Mouse (Mus musculus) intestine, embryonic 14.5 days (tissue): Measurements from ENCODE around the gene 2700097O09Rik. TPM values are rescaled to one million over a fixed set of nuclear protein-coding genes. Genes with fewer than 3 reads are reported as not detected.

ENCODE experiments used
- ATAC-seq: fragments of 200-750 bp; cut with Nextera tagmentation; replicated peaks from 2 replicates; pipeline ENCODE4 v1.8.0; 2017; ENCODE audit warnings: low read depth, moderate number of reproducible peaks, moderate TSS enrichment, moderate library complexity; ENCODE audit not compliant: low FRiP score, low TSS enrichment
- DNase-seq: peaks from one replicate; pipeline ENCODE4 v3.0.0-alpha.2; 2018; ENCODE audit warnings: low spot score
- H3K27ac ChIP-seq: fragments of 300-500 bp; sonication (generic); 2 replicates; pipeline ENCODE4 v1.5.1; 2014; ENCODE audit warnings: low read depth, mild to moderate bottlenecking, control low read depth
- H3K27me3 ChIP-seq: fragments of 300-500 bp; sonication (generic); replicated peaks from 2 replicates; pipeline ENCODE4 v1.6.1; 2014; ENCODE audit warnings: low read length, control low read depth; ENCODE audit not compliant: control insufficient read depth, insufficient read depth
- H3K36me3 ChIP-seq: fragments of 300-500 bp; sonication (generic); 2 replicates; pipeline ENCODE4 v1.6.1; 2014; ENCODE audit warnings: low read length, control low read depth; ENCODE audit not compliant: control insufficient read depth, insufficient read depth
- H3K4me1 ChIP-seq: fragments of 300-500 bp; sonication (generic); replicated peaks from 2 replicates; pipeline ENCODE4 v1.6.1; 2014; ENCODE audit warnings: low read length, control low read depth, mixed read lengths; ENCODE audit not compliant: control insufficient read depth, insufficient read depth
- H3K4me2 ChIP-seq: fragments of 300-500 bp; sonication (generic); 2 replicates; pipeline ENCODE4 v1.6.1; 2014; ENCODE audit warnings: low read length
- H3K4me3 ChIP-seq: fragments of 300-500 bp; sonication (generic); 2 replicates; pipeline ENCODE4 v1.5.1; 2014; ENCODE audit warnings: low read depth, low read length, control low read depth, mixed read lengths
- H3K9ac ChIP-seq: fragments of 300-500 bp; sonication (generic); 2 replicates; pipeline ENCODE4 v1.6.1; 2014; ENCODE audit warnings: mild to moderate bottlenecking, low read length
- H3K9me3 ChIP-seq: fragments of 300-500 bp; sonication (generic); 2 replicates; pipeline ENCODE4 v1.6.1; 2016; ENCODE audit warnings: low read length, control low read depth; ENCODE audit not compliant: control insufficient read depth
- WGBS: fragments of 180-500 bp; shearing (Covaris S2); extraction: QIAGEN DNeasy Blood & Tissue Kit; methylation state at CpG from one replicate; pipeline ENCODE4 v1.1.7; 2014; 5-methylcytosine and 5-hydroxymethylcytosine counted together
- polyA plus RNA-seq: library from polyadenylated mRNA; unstranded; fragments of >200 nt; fragmentation: Nextera tagmentation; extraction: Ambion mirVana; gene quantifications from 2 replicates; pipeline ENCODE4 v1.2.1, GENCODE M21; 2014

2700097O09Rik gene
- polyA plus RNA-seq, 1 experiment from 2014 or later: 29.0 TPM

GRCm38 (mm10) chr12:55016339-55017118, 63.4 kb downstream of the 2700097O09Rik start:
- 72% methylated on average over 8 of the region's 8 CpGs for WGBS
- Histone ChIP-seq H3K4me1 (no peaks in the 10 kb centered on the region), H3K27ac (no peak overlapping the region), H3K4me2 (no peak overlapping the region), H3K9ac (no peak overlapping the region), H3K36me3 (no peaks in the 10 kb centered on the region), H3K27me3 (no peaks in the 10 kb centered on the region), H3K9me3 (no peaks in the 10 kb centered on the region), H3K4me3 (no peak overlapping the region)
- DNase-seq (no peak), ATAC-seq (no peak)

DNA sequence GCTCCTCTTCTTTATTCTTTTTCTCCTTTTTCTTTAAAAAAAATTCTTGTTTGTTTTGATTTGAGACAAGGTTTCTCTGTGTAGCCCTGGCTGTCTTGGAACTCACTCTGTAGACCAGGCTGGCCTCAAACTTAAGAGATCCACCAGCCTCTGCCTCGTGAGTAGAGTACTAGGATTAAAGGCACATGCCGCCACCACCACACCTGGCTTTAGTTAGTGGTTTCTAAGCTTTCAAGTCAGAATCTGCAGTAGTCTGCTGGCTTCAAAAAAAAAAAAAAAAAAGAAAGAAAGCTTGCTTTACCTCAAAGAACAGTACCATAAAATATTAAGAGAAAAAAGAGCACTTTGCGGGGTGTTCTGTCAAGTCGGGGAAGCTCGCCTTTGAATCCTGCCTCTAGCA, 64.5 kb downstream of the 2700097O09Rik start:
- H3K9me3 ChIP-seq: no peaks in the 10 kb centered on the region
- DNase-seq (no peak), ATAC-seq (no peak)
- no peaks in the 10 kb centered on the region for H3K36me3 ChIP-seq
- no peak overlapping the region for H3K4me2 ChIP-seq
- no peaks in the 10 kb centered on the region for H3K27me3 ChIP-seq
- no peaks in the 10 kb centered on the region for H3K4me1 ChIP-seq
- no peak overlapping the region for H3K9ac ChIP-seq
- WGBS: 80% methylated on average over 5 of the region's 5 CpGs
- no peak overlapping the region for H3K4me3 ChIP-seq
- H3K27ac ChIP-seq: no peak overlapping the region

DNA sequence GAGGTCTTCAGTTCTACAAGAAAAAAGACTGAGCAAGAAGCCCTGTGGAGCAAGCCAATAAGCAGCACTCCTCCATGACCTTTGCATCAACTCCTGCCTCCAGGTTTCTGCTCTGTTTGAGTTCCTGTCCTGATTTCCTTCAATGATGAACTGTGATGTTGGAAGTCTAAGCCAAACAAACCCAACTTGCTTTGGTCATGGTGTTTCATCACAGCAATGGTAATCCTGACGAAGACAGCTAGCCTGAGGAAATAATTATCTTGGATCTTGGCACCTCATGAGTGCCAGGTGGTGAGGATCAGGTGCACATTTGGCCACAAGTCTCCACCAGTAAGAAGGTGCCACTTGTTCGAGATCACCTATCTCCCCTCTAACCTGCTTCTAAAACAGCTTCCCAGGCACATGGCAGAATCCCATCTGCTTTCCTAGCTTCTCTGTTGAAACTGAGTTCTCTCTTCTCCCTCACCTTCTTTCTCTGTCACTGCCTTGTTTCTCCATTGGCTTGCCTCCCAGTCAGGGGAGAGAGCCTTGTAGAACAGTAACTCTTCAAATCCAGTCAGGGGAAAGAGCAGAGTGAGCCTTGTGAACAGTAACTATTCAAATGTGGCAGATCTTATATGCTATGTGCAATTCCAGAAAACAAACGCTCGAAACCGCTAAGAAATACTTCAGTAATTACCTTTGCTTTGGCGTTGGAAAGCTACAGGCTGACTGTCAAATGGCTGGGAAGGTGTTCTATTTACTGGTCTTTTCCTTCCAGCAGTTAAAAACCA, 66.1 kb downstream of the 2700097O09Rik start, which contains the start of gene Baz1a:
Gene Baz1a, minus strand, starts transcription at position 723 of the 773 bp plus-strand sequence.
- H3K27me3 ChIP-seq: no peaks in the 10 kb centered on the region
- H3K9me3 ChIP-seq: no peaks in the 10 kb centered on the region
- WGBS: 84% methylated on average over 6 of the region's 6 CpGs
- H3K4me2 ChIP-seq: no peak within 1 kb of the TSS
- no peak within 1 kb of the TSS for H3K4me3 ChIP-seq
- H3K9ac ChIP-seq: no peak within 1 kb of the TSS
- DNase-seq (no peak), ATAC-seq (no peak)
- H3K36me3 ChIP-seq: no peaks in the 10 kb centered on the region
- H3K4me1 ChIP-seq: no peaks in the 10 kb centered on the region
- no peak within 1 kb of the TSS for H3K27ac ChIP-seq

DNA sequence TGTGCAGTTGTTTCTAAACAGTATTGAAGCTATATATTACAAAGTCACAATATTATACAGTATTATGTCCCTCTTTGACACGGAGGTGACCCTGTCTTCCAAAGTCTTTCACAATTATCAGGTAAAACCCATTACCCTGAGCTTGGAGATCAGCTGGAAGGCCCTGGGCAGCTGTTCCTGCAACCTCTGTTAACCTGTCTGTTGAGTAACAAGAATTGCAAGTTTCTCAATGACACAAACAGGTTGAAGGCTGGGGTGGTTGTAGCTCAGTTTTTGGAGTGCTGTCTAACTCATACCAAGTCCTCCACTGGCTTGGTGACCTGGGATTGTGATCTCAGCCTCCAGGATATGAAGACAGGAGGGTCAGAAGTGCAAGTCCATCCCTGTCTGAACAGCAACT, 66.9 kb downstream of the 2700097O09Rik start:
- no peak overlapping the region for H3K4me3 ChIP-seq
- 86% methylated on average over 1 of the region's 1 CpGs for WGBS
- H3K9ac ChIP-seq: no peak overlapping the region
- no peaks in the 10 kb centered on the region for H3K9me3 ChIP-seq
- H3K36me3 ChIP-seq: no peaks in the 10 kb centered on the region
- H3K4me1 ChIP-seq: no peaks in the 10 kb centered on the region
- no peak overlapping the region for H3K27ac ChIP-seq
- no peaks in the 10 kb centered on the region for H3K27me3 ChIP-seq
- ATAC-seq (no peak), DNase-seq (no peak)
- H3K4me2 ChIP-seq: no peak overlapping the region

DNA sequence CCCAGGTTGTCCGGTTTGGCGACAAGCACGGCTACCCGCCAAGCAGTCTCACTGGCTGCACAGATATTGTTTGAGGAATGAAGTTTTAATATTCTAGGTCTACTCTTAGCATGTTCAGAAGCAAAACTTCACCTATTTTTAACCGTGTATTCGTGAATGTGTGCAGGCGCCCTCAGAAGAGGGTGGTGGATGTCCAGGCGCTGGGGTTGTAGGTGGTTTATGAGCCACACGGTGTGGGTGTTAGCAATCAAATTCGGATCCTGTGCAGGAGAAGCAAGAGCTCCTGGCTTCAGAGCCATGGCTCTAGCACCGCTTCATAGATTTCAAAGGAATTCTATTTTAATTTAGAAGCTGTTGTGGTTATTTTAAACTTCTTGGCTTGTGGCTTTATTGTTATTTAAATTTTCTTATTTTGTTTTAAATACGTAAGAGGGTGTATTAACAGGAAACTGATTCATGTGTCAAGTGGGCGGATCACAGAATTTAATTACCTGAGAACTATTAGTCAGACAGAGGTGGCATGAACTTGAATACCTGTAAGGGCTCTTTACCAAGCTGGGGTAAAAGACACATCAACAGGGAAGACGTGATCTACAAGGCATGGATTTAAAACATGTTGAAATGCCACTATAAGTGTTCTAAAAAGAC, 72.4 kb downstream of the 2700097O09Rik start:
- Histone ChIP-seq H3K27ac (no peak overlapping the region), H3K9ac (no peak overlapping the region), H3K9me3 (peaks cover 4% of the 10 kb centered on the region; the same call in 1 of the 2 replicates), H3K4me2 (no peak overlapping the region), H3K4me3 (no peak overlapping the region), H3K36me3 (no peaks in the 10 kb centered on the region), H3K4me1 (no peaks in the 10 kb centered on the region), H3K27me3 (no peaks in the 10 kb centered on the region)
- 88% methylated on average over 14 of the region's 14 CpGs for WGBS
- ATAC-seq: no peak
- no peak for DNase-seq

GRCm38 (mm10) chr12:55006071-55006470, 73.8 kb downstream of the 2700097O09Rik start:
- Histone ChIP-seq H3K36me3 (no peaks in the 10 kb centered on the region), H3K4me2 (no peak overlapping the region), H3K27ac (no peak overlapping the region), H3K4me3 (no peak overlapping the region), H3K4me1 (no peaks in the 10 kb centered on the region), H3K9ac (no peak overlapping the region), H3K9me3 (peaks cover 4% of the 10 kb centered on the region; the same call in 1 of the 2 replicates), H3K27me3 (no peaks in the 10 kb centered on the region)
- ATAC-seq (no peak), DNase-seq (no peak)
- WGBS: 90% methylated on average over 7 of the region's 7 CpGs

DNA sequence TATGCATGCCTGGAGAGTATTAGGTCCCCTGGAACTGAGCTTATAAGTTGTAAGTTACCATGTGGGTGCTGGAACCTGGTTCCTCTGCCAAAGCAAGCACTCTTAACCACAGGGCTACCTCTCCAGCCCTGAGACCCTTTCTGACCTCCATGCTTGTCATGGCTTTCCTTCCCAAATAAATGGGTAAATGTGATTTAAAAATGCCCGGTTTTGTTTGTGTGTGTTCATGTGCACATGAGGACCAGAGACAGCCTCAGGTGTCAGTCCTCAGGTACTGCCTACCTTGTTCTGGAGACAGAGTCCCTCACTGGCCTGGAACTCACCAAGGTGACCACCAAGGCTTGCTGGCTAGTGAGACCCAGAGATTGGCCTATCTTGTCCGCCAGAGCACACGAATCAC, 75.5 kb downstream of the 2700097O09Rik start:
- H3K4me1 ChIP-seq: no peaks in the 10 kb centered on the region
- peaks cover 4% of the 10 kb centered on the region; the same call in 1 of the 2 replicates for H3K9me3 ChIP-seq
- no peak overlapping the region for H3K4me2 ChIP-seq
- no peak overlapping the region for H3K4me3 ChIP-seq
- H3K36me3 ChIP-seq: no peaks in the 10 kb centered on the region
- no peak for DNase-seq
- no peak overlapping the region for H3K27ac ChIP-seq
- H3K27me3 ChIP-seq: no peaks in the 10 kb centered on the region
- WGBS: 93% methylated on average over 3 of the region's 3 CpGs
- ATAC-seq: no peak
- no peak overlapping the region for H3K9ac ChIP-seq

DNA sequence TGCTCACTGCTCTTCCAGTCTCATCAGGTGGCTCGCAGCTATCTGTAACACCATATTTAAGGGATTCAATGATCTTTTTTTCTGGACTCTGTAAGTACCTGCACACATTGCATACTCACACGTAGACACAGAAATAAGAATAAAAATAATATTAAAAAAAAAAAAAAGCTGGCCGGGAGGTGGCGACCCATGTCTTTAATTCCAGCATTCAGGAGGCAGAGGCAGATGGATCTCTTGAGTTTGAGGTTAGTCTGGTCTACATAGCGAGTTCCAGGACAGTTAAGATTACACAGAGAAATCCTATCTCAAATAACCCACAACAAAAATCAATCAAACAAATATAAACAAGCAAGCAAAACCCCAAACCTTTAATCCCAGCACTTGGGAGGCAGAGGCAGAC, 76.1 kb downstream of the 2700097O09Rik start:
- no peaks in the 10 kb centered on the region for H3K4me1 ChIP-seq
- WGBS: 80% methylated on average over 5 of the region's 5 CpGs
- ATAC-seq (no peak), DNase-seq (no peak)
- no peaks in the 10 kb centered on the region for H3K27me3 ChIP-seq
- no peak overlapping the region for H3K27ac ChIP-seq
- H3K4me2 ChIP-seq: no peak overlapping the region
- no peak overlapping the region for H3K4me3 ChIP-seq
- H3K36me3 ChIP-seq: no peaks in the 10 kb centered on the region
- H3K9ac ChIP-seq: no peak overlapping the region
- peaks cover 4% of the 10 kb centered on the region; the same call in 1 of the 2 replicates for H3K9me3 ChIP-seq
